Mouse (Mus musculus): Measurements from ENCODE around the gene Sfxn3. TPM values are rescaled to one million over a fixed set of nuclear protein-coding genes. Genes with fewer than 3 reads are reported as not detected.
"Not testable (repeated sequence)": the region's sequence is repeated elsewhere in the genome, so short reads cannot be mapped to it uniquely, and the experiment has no call there.

Sfxn3 gene
- polyA plus RNA-seq, 1 experiment from 2014 or later = 8.3 TPM

- Histone ChIP-seq H3K27ac (replicated peaks) (no peak overlapping the region), H3K9me3 (replicated peaks) (no peaks in the 10 kb centered on the region), H3K4me3 (no peak overlapping the region), H3K27me3 (ENCODE audit: low read depth, poor library complexity, severe bottlenecking) (no peaks in the 10 kb centered on the region), H3K36me3 (peaks cover 95% of the 10 kb centered on the region), H3K4me1 (peaks cover 60% of the 10 kb centered on the region)
- peak; percentile 12 for DNase-seq (ENCODE audit: low spot score)
- 93% methylated on average over 20 of the region's 20 CpGs for WGBS
These were observed 22.5 kb upstream of the Sfxn3 start for GRCm38 (mm10) chr19:45024775-45025174.

DNA sequence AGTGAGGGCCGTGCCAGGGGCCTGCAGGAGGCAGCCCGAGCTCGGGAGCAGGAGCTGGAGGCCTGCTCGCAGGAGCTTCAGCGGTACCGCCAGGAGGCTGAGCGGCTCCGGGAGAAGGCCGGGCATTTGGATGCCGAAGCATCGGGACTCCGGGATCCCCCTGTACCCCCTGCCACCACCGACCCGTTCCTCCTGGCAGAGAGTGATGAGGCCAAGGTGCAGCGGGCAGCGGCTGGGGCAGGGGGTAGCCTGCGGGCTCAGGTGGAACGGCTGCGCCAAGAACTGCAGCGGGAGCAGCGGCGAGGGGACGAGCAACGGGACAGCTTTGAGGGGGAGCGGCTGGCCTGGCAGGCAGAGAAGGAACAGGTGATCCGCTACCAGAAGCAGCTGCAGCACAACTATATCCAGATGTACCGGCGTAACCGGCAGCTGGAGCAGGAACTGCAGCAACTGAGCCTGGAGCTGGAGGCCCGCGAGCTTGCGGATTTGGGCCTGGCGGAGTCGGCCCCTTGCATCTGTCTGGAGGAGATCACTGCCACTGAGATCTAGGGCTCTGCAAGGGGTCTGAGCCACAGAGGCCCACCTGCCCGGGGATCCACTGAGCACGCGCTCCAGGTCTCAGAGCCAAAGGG, 21.2 kb upstream of the Sfxn3 start:
- WGBS = 94% methylated on average over 37 of the region's 37 CpGs
- Histone ChIP-seq H3K27ac (replicated peaks) (0 out of 2 replicates have a peak overlapping the region, but pooled peaks have one; percentile 9), H3K9me3 (replicated peaks) (no peaks in the 10 kb centered on the region), H3K36me3 (peaks cover 83% of the 10 kb centered on the region), H3K4me1 (peaks cover 59% of the 10 kb centered on the region), H3K4me3 (0 out of 2 replicates have a peak overlapping the region, but pooled peaks have one; percentile 1), H3K27me3 (ENCODE audit: low read depth, poor library complexity, severe bottlenecking) (no peaks in the 10 kb centered on the region)
- peak; percentile 11 for DNase-seq (ENCODE audit: low spot score)

GRCm38 (mm10) chr19:45026958-45027670, 20.2 kb upstream of the Sfxn3 start:
- H3K9me3 ChIP-seq (replicated peaks) = no peaks in the 10 kb centered on the region
- no peaks in the 10 kb centered on the region for H3K27me3 ChIP-seq (ENCODE audit: low read depth, poor library complexity, severe bottlenecking)
- peaks cover 59% of the 10 kb centered on the region for H3K4me1 ChIP-seq
- no peak for DNase-seq (ENCODE audit: low spot score)
- no peak overlapping the region for H3K4me3 ChIP-seq
- H3K27ac ChIP-seq (replicated peaks) = 0 out of 2 replicates have a peak overlapping the region, but pooled peaks have one; percentile 38
- H3K36me3 ChIP-seq = peaks cover 72% of the 10 kb centered on the region
- 88% methylated on average over 6 of the region's 6 CpGs for WGBS

GRCm38 (mm10) chr19:45027848-45028247, 19.5 kb upstream of the Sfxn3 start:
- DNase-seq (ENCODE audit: low spot score) = no peak
- H3K4me1 ChIP-seq = peaks cover 64% of the 10 kb centered on the region
- no peak overlapping the region for H3K4me3 ChIP-seq
- WGBS = 83% methylated on average over 6 of the region's 6 CpGs
- H3K27me3 ChIP-seq (ENCODE audit: low read depth, poor library complexity, severe bottlenecking) = no peaks in the 10 kb centered on the region
- H3K36me3 ChIP-seq = peaks cover 65% of the 10 kb centered on the region
- no peaks in the 10 kb centered on the region for H3K9me3 ChIP-seq (replicated peaks)
- H3K27ac ChIP-seq (replicated peaks) = peak overlapping the region; percentile 38; the same call in 1 of the 2 replicates

DNA sequence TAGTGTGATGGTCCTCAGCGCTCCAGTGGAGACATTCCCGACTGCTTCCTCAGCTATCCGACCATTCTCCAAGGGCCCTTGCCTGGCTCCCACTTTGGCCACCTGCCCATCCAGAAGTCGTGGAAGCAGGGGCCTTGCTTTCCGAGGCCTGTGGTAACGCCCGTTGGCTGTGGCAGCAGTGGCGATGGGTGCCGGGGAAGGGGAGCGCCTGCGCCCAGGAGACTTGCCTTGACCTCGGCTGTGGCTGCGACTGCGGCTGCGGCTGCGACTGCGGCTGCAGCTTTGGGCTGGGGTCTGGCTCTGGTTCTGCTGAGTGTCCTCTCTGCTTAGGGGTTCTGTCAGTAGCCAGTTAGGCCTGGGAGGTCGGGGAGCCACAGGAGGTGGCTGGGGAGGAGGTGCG, 18.6 kb upstream of the Sfxn3 start:
- H3K4me3 ChIP-seq = no peak overlapping the region
- peaks cover 62% of the 10 kb centered on the region for H3K4me1 ChIP-seq
- no peak for DNase-seq (ENCODE audit: low spot score)
- WGBS = 61% methylated on average over 19 of the region's 19 CpGs
- no peaks in the 10 kb centered on the region for H3K9me3 ChIP-seq (replicated peaks)
- H3K27ac ChIP-seq (replicated peaks) = 0 out of 2 replicates have a peak overlapping the region, but pooled peaks have one; percentile 55
- peaks cover 56% of the 10 kb centered on the region for H3K36me3 ChIP-seq
- no peaks in the 10 kb centered on the region for H3K27me3 ChIP-seq (ENCODE audit: low read depth, poor library complexity, severe bottlenecking)

DNA sequence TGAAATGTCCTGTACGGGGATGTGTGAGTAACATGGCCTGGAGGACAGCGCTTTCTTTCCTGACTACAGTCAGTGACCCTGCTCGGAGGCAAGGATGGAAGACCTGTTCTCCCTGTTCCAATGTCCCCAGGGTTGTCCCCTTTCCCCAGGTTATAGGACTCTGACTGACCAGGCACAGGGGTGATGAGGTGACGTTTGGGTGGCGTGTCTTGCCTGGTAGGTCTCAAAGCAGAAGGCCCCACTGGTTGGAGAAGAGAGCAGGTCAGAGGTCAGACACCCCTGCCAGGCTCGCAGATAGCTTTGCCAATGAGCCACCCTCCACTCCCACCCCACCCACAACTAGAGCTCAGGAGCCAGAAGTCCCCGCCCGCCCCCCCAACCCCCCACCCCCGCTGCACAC, 17.7 kb upstream of the Sfxn3 start:
- Histone ChIP-seq H3K9me3 (replicated peaks) (no peaks in the 10 kb centered on the region), H3K36me3 (peaks cover 47% of the 10 kb centered on the region), H3K27me3 (ENCODE audit: low read depth, poor library complexity, severe bottlenecking) (no peaks in the 10 kb centered on the region), H3K4me3 (no peak overlapping the region), H3K27ac (replicated peaks) (no peak overlapping the region), H3K4me1 (peaks cover 59% of the 10 kb centered on the region)
- no peak for DNase-seq (ENCODE audit: low spot score)
- 62% methylated on average over 9 of the region's 9 CpGs for WGBS

GRCm38 (mm10) chr19:45030111-45030510, 17.2 kb upstream of the Sfxn3 start:
- H3K4me3 ChIP-seq = no peak overlapping the region
- H3K4me1 ChIP-seq = peaks cover 57% of the 10 kb centered on the region
- 41% methylated on average over 8 of the region's 8 CpGs for WGBS

DNA sequence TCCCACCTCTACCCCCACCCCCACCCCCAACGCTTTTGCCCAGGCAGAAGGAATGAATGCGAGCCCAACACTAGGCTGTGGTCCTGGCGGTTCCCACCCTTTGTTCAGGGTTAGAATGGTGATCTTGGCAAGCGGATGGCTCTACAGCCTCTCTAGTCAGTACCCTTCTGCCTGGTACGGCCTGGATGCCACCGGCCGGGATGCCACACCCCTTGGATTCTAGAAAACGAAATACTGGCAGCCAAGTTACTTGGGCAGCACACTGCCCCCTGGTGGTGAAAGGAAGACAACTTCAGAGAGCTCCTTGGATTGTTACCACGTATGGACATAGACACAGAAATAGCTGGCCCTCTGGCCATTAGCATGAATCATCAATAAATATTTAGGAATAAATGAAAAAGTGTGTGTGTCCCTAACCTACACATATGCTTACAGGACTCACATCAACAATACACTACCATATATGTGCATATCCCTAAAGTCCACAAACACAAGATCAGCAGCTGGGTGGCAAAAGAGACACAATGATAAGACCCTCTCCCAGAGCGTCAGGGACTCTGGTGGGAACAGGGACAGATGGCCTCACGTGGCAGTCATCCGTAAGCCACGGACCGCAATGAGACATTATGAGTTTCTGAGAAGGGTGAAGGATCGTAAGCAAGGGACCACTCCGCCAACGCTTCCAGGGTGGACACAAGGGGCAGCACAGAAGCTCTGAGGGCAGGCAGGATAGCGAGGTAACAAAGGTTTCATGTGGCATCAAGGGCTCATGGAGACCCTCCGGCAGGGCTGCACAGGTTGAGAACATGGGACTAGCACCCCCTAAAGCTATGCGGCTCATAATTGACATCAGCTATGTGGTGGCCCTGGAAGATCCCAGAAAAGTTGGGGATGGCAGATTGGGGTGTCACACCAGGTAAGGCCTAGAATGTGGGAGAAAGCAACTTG, 16.3 kb upstream of the Sfxn3 start:
- H3K4me3 ChIP-seq = peak overlapping the region; percentile 32

More at GRCm38 (mm10) chr19:45030111-45030510, 17.2 kb upstream of the Sfxn3 start:
- Histone ChIP-seq H3K36me3 (peaks cover 42% of the 10 kb centered on the region), H3K27ac (replicated peaks) (no peak overlapping the region), H3K27me3 (ENCODE audit: low read depth, poor library complexity, severe bottlenecking) (no peaks in the 10 kb centered on the region), H3K9me3 (replicated peaks) (no peaks in the 10 kb centered on the region)
- DNase-seq (ENCODE audit: low spot score) = peak; percentile 72

DNA sequence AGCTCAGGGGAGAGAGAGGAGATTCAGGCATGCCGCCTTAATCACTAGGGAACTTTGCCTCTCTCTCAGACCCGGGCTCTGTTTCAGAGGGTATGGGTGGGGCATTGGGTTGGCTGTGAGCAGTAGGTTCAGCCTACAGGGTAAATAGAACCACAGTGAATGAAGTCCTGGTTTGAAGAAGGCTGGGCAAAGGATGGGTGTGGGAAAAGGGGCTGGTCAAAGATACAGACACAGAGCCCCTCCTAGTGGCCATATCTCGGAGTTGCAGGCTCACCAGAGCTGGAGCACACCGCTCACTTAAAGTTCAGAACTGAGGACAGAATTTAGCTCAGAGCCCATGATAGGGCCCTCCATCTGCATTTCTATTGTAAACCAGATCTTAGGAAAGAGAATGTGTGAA, 15.5 kb upstream of the Sfxn3 start:
- Histone ChIP-seq H3K27me3 (ENCODE audit: low read depth, poor library complexity, severe bottlenecking) (peaks cover 12% of the 10 kb centered on the region), H3K4me1 (peaks cover 60% of the 10 kb centered on the region), H3K4me3 (no peak overlapping the region), H3K9me3 (replicated peaks) (no peaks in the 10 kb centered on the region), H3K27ac (replicated peaks) (no peak overlapping the region), H3K36me3 (peaks cover 25% of the 10 kb centered on the region)
- peak; percentile 73 for DNase-seq (ENCODE audit: low spot score)
- 15% methylated on average over 4 of the region's 4 CpGs for WGBS

More for the DNA sequence above, 16.3 kb upstream of the Sfxn3 start:
- Histone ChIP-seq H3K36me3 (peaks cover 33% of the 10 kb centered on the region), H3K9me3 (replicated peaks) (no peaks in the 10 kb centered on the region), H3K27me3 (ENCODE audit: low read depth, poor library complexity, severe bottlenecking) (peaks cover 4% of the 10 kb centered on the region; the same call in 1 of the 2 replicates), H3K27ac (replicated peaks) (0 out of 2 replicates have a peak overlapping the region, but pooled peaks have one; percentile 25), H3K4me1 (peaks cover 58% of the 10 kb centered on the region)
- peak; percentile 77 for DNase-seq (ENCODE audit: low spot score)
- 43% methylated on average over 20 of the region's 20 CpGs for WGBS

GRCm38 (mm10) chr19:45032570-45033332, 14.6 kb upstream of the Sfxn3 start:
- Histone ChIP-seq H3K36me3 (peaks cover 16% of the 10 kb centered on the region), H3K27ac (replicated peaks) (no peak overlapping the region), H3K4me1 (peaks cover 61% of the 10 kb centered on the region), H3K9me3 (replicated peaks) (no peaks in the 10 kb centered on the region), H3K4me3 (no peak overlapping the region), H3K27me3 (ENCODE audit: low read depth, poor library complexity, severe bottlenecking) (peaks cover 20% of the 10 kb centered on the region)
- 58% methylated on average over 17 of the region's 17 CpGs for WGBS
- no peak for DNase-seq (ENCODE audit: low spot score)

DNA sequence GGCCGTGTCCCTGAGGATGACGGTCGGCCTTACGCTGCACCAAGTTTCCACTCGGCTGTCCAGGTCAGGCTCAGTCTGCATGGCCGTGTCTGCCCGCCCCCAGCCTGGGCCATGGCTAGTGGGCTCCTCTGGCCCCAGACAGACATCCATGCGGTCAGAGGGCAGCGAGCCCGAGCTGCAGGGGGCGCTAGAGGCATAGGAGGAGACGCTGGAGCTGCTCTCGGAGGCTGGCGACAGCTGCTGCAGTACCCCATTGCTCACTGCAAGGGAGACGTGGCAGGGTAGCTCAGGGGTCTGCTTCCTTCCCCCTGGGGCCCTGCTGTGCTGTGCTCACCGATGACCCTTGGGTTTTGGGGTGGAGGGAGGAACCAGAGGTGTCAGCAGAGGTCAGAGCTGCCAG, 10.4 kb upstream of the Sfxn3 start:
- WGBS = 27% methylated on average over 16 of the region's 16 CpGs
- Histone ChIP-seq H3K36me3 (no peaks in the 10 kb centered on the region), H3K27ac (replicated peaks) (peak overlapping the region; percentile 52), H3K27me3 (ENCODE audit: low read depth, poor library complexity, severe bottlenecking) (peaks cover 53% of the 10 kb centered on the region), H3K4me1 (peaks cover 40% of the 10 kb centered on the region), H3K4me3 (no peak overlapping the region), H3K9me3 (replicated peaks) (no peaks in the 10 kb centered on the region)
- peak; percentile 59 for DNase-seq (ENCODE audit: low spot score)

GRCm38 (mm10) chr19:45038198-45038597, 9.1 kb upstream of the Sfxn3 start:
- not testable (repeated sequence) for DNase-seq (ENCODE audit: low spot score); H3K4me3 ChIP-seq; H3K27ac ChIP-seq (replicated peaks); H3K9me3 ChIP-seq (replicated peaks); H3K36me3 ChIP-seq
- Histone ChIP-seq H3K27me3 (ENCODE audit: low read depth, poor library complexity, severe bottlenecking) (peaks cover 65% of the 10 kb centered on the region), H3K4me1 (peaks cover 33% of the 10 kb centered on the region)
- 93% methylated on average over 7 of the region's 7 CpGs for WGBS
